Mouse (Mus musculus) heart, adult 2 months (tissue): Measurements from ENCODE around the gene Fam71e1.

Experiments
- CTCF ChIP-seq: fragments of 200-600 bp; IDR thresholded peaks from 2 replicates; pipeline ENCODE4 v1.8.1; 2022; ENCODE audit warnings: antibody characterized with exemption, mild to moderate bottlenecking, moderate library complexity
- EP300 ChIP-seq: fragments of 200-500 bp; IDR thresholded peaks from 2 replicates; pipeline ENCODE4 v1.6.1; 2011; ENCODE audit warnings: low read depth, low read length, control low read depth; ENCODE audit not compliant: insufficient read depth
- POLR2A ChIP-seq: fragments of 200-500 bp; IDR thresholded peaks from 2 replicates; pipeline ENCODE4 v1.6.1; 2011; ENCODE audit warnings: mild to moderate bottlenecking, low read depth, low read length, control low read depth; ENCODE audit not compliant: insufficient read depth

DNA sequence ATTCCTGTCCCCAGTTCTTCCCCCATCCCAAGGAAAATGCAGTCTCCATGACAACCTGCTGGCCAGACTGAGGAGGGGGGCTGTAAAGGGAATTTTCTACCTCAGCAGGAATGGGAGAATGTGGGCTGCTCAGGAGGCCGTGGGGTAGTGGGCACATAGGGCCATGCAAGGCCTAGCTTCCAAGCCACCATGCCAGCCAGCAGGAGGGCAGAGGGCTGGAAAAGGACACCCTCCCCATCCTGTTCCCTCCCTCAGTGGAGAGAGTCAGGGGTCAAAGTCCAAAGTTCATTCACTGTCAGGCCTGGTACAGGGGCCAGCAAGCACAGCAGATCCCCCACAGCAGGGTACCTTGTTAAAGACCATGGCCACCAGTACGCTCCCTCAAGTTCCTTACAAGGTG, 31.3 kb upstream of the Fam71e1 start, which contains the start of gene Aspdh:
- TF ChIP-seq POLR2A (no peak), EP300 (no peak), CTCF (no peak)
